Mouse (Mus musculus): ENCODE measurements around the gene Kcnc1. TPM values are rescaled to one million over a fixed set of nuclear protein-coding genes. Genes with fewer than 3 reads are reported as not detected.
A peak's percentile ranks its signal among the peaks of the same experiment; 100 is the strongest.

Gene Kcnc1
- polyA plus RNA-seq, 1 experiment from 2014 or later, result 14.5 TPM

DNA sequence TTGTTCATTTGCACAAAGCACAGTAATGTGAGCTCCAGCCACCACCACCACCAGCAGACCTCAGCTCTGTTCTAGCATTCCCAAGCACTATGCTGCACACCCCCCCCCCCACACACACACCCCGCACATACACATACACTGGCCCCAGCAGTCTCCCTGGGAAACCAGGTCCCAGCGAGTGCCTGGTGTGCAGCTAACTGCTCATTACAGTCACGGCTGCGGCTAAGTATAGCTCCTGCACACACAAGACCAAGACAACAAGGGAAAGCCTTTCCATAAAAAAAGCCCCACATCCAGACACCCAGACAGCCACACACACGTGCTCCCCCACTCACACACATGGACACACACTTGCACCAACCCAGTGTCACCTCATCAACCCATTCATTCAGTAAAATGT lies 16.5 kb downstream of the Kcnc1 start:
- no peak overlapping the region for H3K27ac ChIP-seq (ENCODE audit: low read depth, low read length)
- no peaks in the 10 kb centered on the region for H3K9me3 ChIP-seq (ENCODE audit: control insufficient read depth, low read length)
- peaks cover 3% of the 10 kb centered on the region for H3K4me1 ChIP-seq (ENCODE audit: control insufficient read depth, insufficient read depth, low read depth, low read length)
- H3K27me3 ChIP-seq (replicated peaks; ENCODE audit: control insufficient read depth, insufficient read depth, low read length), result no peaks in the 10 kb centered on the region
- H3K9ac ChIP-seq (ENCODE audit: low read depth, low read length), result no peak overlapping the region
- no peak overlapping the region for H3K4me3 ChIP-seq (ENCODE audit: low read length)
- no peak for ATAC-seq
- no peaks in the 10 kb centered on the region for H3K36me3 ChIP-seq (ENCODE audit: control insufficient read depth, insufficient read depth, low read length)
- WGBS, result 65% methylated on average over 5 of the region's 5 CpGs
- no peak overlapping the region for H3K4me2 ChIP-seq (ENCODE audit: low read length)

GRCm38 (mm10) chr7:46413959-46414725 lies 17.8 kb downstream of the Kcnc1 start:
- Histone ChIP-seq H3K4me1 (ENCODE audit: control insufficient read depth, insufficient read depth, low read depth, low read length) (peaks cover 10% of the 10 kb centered on the region), H3K9ac (ENCODE audit: low read depth, low read length) (no peak overlapping the region), H3K4me3 (ENCODE audit: low read length) (no peak overlapping the region), H3K27me3 (replicated peaks; ENCODE audit: control insufficient read depth, insufficient read depth, low read length) (no peaks in the 10 kb centered on the region), H3K27ac (ENCODE audit: low read depth, low read length) (no peak overlapping the region), H3K9me3 (ENCODE audit: control insufficient read depth, low read length) (no peaks in the 10 kb centered on the region), H3K4me2 (ENCODE audit: low read length) (no peak overlapping the region), H3K36me3 (ENCODE audit: control insufficient read depth, insufficient read depth, low read length) (no peaks in the 10 kb centered on the region)
- WGBS, result 76% methylated on average over 6 of the region's 6 CpGs
- ATAC-seq, result no peak

GRCm38 (mm10) chr7:46415818-46416425 lies 19.6 kb downstream of the Kcnc1 start:
- WGBS, result 66% methylated on average over 14 of the region's 14 CpGs
- Histone ChIP-seq H3K27ac (ENCODE audit: low read depth, low read length) (no peak overlapping the region), H3K4me1 (ENCODE audit: control insufficient read depth, insufficient read depth, low read depth, low read length) (peaks cover 10% of the 10 kb centered on the region), H3K36me3 (ENCODE audit: control insufficient read depth, insufficient read depth, low read length) (no peaks in the 10 kb centered on the region), H3K9me3 (ENCODE audit: control insufficient read depth, low read length) (no peaks in the 10 kb centered on the region), H3K9ac (ENCODE audit: low read depth, low read length) (no peak overlapping the region), H3K27me3 (replicated peaks; ENCODE audit: control insufficient read depth, insufficient read depth, low read length) (no peaks in the 10 kb centered on the region), H3K4me3 (ENCODE audit: low read length) (no peak overlapping the region), H3K4me2 (ENCODE audit: low read length) (no peak overlapping the region)
- ATAC-seq, result no peak

DNA sequence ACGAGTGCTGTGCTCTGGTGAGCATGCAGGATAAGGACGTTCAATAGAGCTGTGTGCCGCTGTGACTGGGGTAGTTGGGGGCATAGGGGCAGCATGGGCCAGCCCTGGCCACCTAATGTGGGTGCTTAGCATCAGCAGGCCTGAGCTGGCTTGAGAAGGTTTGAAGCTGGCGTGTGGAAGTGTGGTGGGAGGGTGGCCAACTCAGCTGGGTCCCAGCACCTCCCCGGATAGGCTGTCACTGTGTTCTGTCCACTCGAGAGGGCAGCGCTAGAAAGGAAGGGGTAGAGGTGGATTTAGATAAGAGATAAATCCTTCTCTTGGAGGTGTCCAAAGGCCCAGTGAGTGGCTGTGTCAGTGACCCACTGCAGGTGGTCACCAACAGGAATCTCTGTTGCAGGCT lies 21.2 kb downstream of the Kcnc1 start:
- Histone ChIP-seq H3K36me3 (ENCODE audit: control insufficient read depth, insufficient read depth, low read length) (no peaks in the 10 kb centered on the region), H3K4me1 (ENCODE audit: control insufficient read depth, insufficient read depth, low read depth, low read length) (peaks cover 23% of the 10 kb centered on the region), H3K27me3 (replicated peaks; ENCODE audit: control insufficient read depth, insufficient read depth, low read length) (no peaks in the 10 kb centered on the region), H3K9me3 (ENCODE audit: control insufficient read depth, low read length) (no peaks in the 10 kb centered on the region), H3K4me2 (ENCODE audit: low read length) (no peak overlapping the region), H3K4me3 (ENCODE audit: low read length) (no peak overlapping the region), H3K9ac (ENCODE audit: low read depth, low read length) (no peak overlapping the region), H3K27ac (ENCODE audit: low read depth, low read length) (no peak overlapping the region)
- no peak for ATAC-seq
- WGBS, result 78% methylated on average over 7 of the region's 7 CpGs

DNA sequence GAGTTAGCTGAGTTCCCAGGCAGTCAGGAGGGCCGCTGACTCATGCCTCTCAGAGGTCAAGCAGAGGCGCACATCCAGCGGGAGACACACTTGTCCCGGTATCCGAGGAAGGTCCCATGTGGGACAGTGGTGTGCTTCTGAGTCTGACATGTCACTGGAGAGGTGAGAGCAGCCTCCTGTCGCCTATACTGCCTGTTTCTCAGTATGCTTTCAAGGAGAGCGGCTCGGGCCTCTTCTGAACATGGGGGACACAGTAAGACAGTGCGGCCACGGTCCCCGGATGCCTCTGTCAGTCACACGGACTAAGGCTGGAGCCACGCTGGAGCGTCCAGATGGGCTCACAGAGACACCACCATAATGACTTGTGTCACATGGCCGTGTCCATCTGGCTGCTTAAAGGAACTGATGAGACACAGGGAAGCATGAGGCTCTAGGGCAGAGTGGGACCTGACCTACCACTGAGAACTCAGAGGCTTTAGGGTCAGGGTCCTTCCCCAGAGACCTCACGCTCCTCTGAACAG lies 21.9 kb downstream of the Kcnc1 start:
- H3K4me3 ChIP-seq (ENCODE audit: low read length), result no peak overlapping the region
- no peak overlapping the region for H3K27ac ChIP-seq (ENCODE audit: low read depth, low read length)
- H3K4me1 ChIP-seq (ENCODE audit: control insufficient read depth, insufficient read depth, low read depth, low read length), result peaks cover 30% of the 10 kb centered on the region
- 64% methylated on average over 16 of the region's 16 CpGs for WGBS
- peak; percentile 7; the same call in 1 of the 2 replicates for ATAC-seq
- no peaks in the 10 kb centered on the region for H3K36me3 ChIP-seq (ENCODE audit: control insufficient read depth, insufficient read depth, low read length)
- H3K4me2 ChIP-seq (ENCODE audit: low read length), result no peak overlapping the region
- 0 out of 2 replicates have a peak overlapping the region, but pooled peaks have one; percentile 23 for H3K9ac ChIP-seq (ENCODE audit: low read depth, low read length)
- H3K27me3 ChIP-seq (replicated peaks; ENCODE audit: control insufficient read depth, insufficient read depth, low read length), result no peaks in the 10 kb centered on the region
- H3K9me3 ChIP-seq (ENCODE audit: control insufficient read depth, low read length), result no peaks in the 10 kb centered on the region

GRCm38 (mm10) chr7:46421535-46421934 lies 25.2 kb downstream of the Kcnc1 start:
- no peak overlapping the region; the same call in 1 of the 2 replicates for H3K4me2 ChIP-seq (ENCODE audit: low read length)
- peaks cover 36% of the 10 kb centered on the region for H3K4me1 ChIP-seq (ENCODE audit: control insufficient read depth, insufficient read depth, low read depth, low read length)
- no peaks in the 10 kb centered on the region for H3K27me3 ChIP-seq (replicated peaks; ENCODE audit: control insufficient read depth, insufficient read depth, low read length)
- H3K27ac ChIP-seq (ENCODE audit: low read depth, low read length), result peak overlapping the region; percentile 54; the same call in 1 of the 2 replicates
- no peak overlapping the region for H3K4me3 ChIP-seq (ENCODE audit: low read length)
- WGBS, result 37% methylated on average over 5 of the region's 5 CpGs
- H3K36me3 ChIP-seq (ENCODE audit: control insufficient read depth, insufficient read depth, low read length), result no peaks in the 10 kb centered on the region
- peak; percentile 10; the same call in 1 of the 2 replicates for ATAC-seq
- H3K9ac ChIP-seq (ENCODE audit: low read depth, low read length), result 0 out of 2 replicates have a peak overlapping the region, but pooled peaks have one; percentile 13
- no peaks in the 10 kb centered on the region for H3K9me3 ChIP-seq (ENCODE audit: control insufficient read depth, low read length)

GRCm38 (mm10) chr7:46422052-46422763 lies 25.9 kb downstream of the Kcnc1 start:
- Histone ChIP-seq H3K36me3 (ENCODE audit: control insufficient read depth, insufficient read depth, low read length) (no peaks in the 10 kb centered on the region), H3K4me1 (ENCODE audit: control insufficient read depth, insufficient read depth, low read depth, low read length) (peaks cover 36% of the 10 kb centered on the region), H3K27ac (ENCODE audit: low read depth, low read length) (peak overlapping the region; percentile 54), H3K9ac (ENCODE audit: low read depth, low read length) (no peak overlapping the region), H3K27me3 (replicated peaks; ENCODE audit: control insufficient read depth, insufficient read depth, low read length) (no peaks in the 10 kb centered on the region), H3K4me3 (ENCODE audit: low read length) (no peak overlapping the region), H3K9me3 (ENCODE audit: control insufficient read depth, low read length) (no peaks in the 10 kb centered on the region), H3K4me2 (ENCODE audit: low read length) (peak overlapping the region; percentile 33)
- WGBS, result 28% methylated on average over 8 of the region's 8 CpGs
- ATAC-seq, result peak; percentile 63

DNA sequence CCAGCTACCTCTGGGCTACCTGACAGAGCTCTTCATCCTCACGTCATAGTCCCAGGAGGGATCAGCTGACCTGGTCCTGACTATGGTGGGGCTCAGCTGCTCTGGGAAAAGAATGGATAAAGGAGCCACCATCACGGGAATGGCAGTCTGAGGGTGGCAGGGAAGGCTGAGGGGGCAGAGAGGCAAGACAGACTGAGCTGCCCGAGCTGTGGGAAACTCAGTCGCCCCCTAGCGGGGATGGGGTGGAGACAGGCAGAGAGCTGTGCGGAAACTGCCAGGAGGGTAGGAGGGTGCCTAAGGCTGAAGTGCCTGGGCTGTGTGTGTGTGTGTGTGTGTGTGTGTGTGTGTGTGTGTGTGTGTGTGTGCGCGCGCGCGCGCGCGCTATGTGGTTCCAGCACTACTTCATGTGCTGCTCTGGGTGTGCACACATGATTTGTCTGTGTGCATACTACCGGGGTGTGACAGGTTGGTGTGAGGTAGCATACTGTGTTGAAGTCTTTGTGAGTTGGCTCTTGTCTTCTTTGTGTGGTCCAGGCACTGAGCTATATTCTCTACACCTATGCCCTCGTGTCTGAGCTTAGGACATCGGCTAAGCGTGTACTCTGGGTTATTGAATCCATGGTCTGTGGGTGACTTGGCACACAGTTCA lies 26.6 kb downstream of the Kcnc1 start:
- WGBS, result 36% methylated on average over 11 of the region's 18 CpGs
- Histone ChIP-seq H3K4me3 (ENCODE audit: low read length) (no peak overlapping the region), H3K36me3 (ENCODE audit: control insufficient read depth, insufficient read depth, low read length) (no peaks in the 10 kb centered on the region), H3K4me1 (ENCODE audit: control insufficient read depth, insufficient read depth, low read depth, low read length) (peaks cover 36% of the 10 kb centered on the region), H3K27ac (ENCODE audit: low read depth, low read length) (peak overlapping the region; percentile 7), H3K9me3 (ENCODE audit: control insufficient read depth, low read length) (no peaks in the 10 kb centered on the region), H3K27me3 (replicated peaks; ENCODE audit: control insufficient read depth, insufficient read depth, low read length) (no peaks in the 10 kb centered on the region), H3K9ac (ENCODE audit: low read depth, low read length) (0 out of 2 replicates have a peak overlapping the region, but pooled peaks have one; percentile 6), H3K4me2 (ENCODE audit: low read length) (peak overlapping the region; percentile 33)
- ATAC-seq, result peak; percentile 24
